Mouse (Mus musculus): ENCODE measurements around the gene Olfr605.
"Not testable (repeated sequence)": the region's sequence is repeated elsewhere in the genome, so short reads cannot be mapped to it uniquely, and the experiment has no call there.

The Olfr605 gene

GRCm38 (mm10) chr7:103445339-103445738 is at the start of gene Olfr605:
TSS of gene Olfr605 (minus strand) at chr7:103445439.
- no peak for DNase-seq (ENCODE audit: extremely low spot score, low spot score)

GRCm38 (mm10) chr7:103477106-103477505 is 31.9 kb upstream of the Olfr605 start:
- not testable (repeated sequence) for DNase-seq (ENCODE audit: extremely low spot score, low spot score)

- DNase-seq (ENCODE audit: extremely low spot score, low spot score) = no peak
Observed at GRCm38 (mm10) chr7:103469577-103469976, 24.3 kb upstream of the Olfr605 start, which contains the start of gene Olfr608. TSS of gene Olfr608 (plus strand) at chr7:103469877.

- no peak for DNase-seq (ENCODE audit: extremely low spot score, low spot score)
Observed at GRCm38 (mm10) chr7:103460590-103460989, 15.4 kb upstream of the Olfr605 start.

GRCm38 (mm10) chr7:103448746-103449145 is 3.5 kb upstream of the Olfr605 start, which contains the start of gene Olfr606:
TSS of gene Olfr606 (plus strand) at chr7:103449046.
- no peak for DNase-seq (ENCODE audit: extremely low spot score, low spot score)

- not testable (repeated sequence) for DNase-seq (ENCODE audit: extremely low spot score, low spot score)
Observed at GRCm38 (mm10) chr7:103414772-103415171, 30.5 kb downstream of the Olfr605 start, which contains the start of gene Usp17lc. TSS of gene Usp17lc (plus strand) at chr7:103415072.

GRCm38 (mm10) chr7:103406521-103407055 is 38.7 kb downstream of the Olfr605 start:
- DNase-seq (ENCODE audit: extremely low spot score, low spot score) = not testable (repeated sequence)

- no peak for DNase-seq (ENCODE audit: extremely low spot score, low spot score)
Observed at GRCm38 (mm10) chr7:103398981-103399380, 46.3 kb downstream of the Olfr605 start.

GRCm38 (mm10) chr7:103397758-103398157 is 47.5 kb downstream of the Olfr605 start:
- no peak for DNase-seq (ENCODE audit: extremely low spot score, low spot score)

All from neural tube, embryonic 10.5 days (tissue).